Mouse (Mus musculus): Measurements from ENCODE around the gene Crnn. TPM values are rescaled to one million over a fixed set of nuclear protein-coding genes. Genes with fewer than 3 reads are reported as not detected.

Crnn gene
- total and polyA plus RNA-seq, 2 experiments from 2014 or later = 0.33 TPM; not detected in 1

- no peak for TF ChIP-seq CTCF (IDR thresholded peaks at IDR 0.05)
- no peaks in the 10 kb centered on the region for H3K4me1 ChIP-seq (ENCODE audit: insufficient read depth, low read length)
- H3K36me3 ChIP-seq (ENCODE audit: insufficient read depth, low read length) = no peaks in the 10 kb centered on the region
- H3K27me3 ChIP-seq (ENCODE audit: insufficient read depth, low read length) = no peaks in the 10 kb centered on the region
- H3K9me3 ChIP-seq (ENCODE audit: low read length) = no peaks in the 10 kb centered on the region
- WGBS = 63% methylated on average over 5 of the region's 5 CpGs
- DNase-seq (ENCODE audit: low spot score) = no peak
- no peak for ATAC-seq (ENCODE audit: low FRiP score)
- H3K4me2 ChIP-seq (ENCODE audit: low read depth, low read length, poor library complexity, severe bottlenecking) = no peak overlapping the region
- no peak overlapping the region for H3K9ac ChIP-seq (replicated peaks; ENCODE audit: low read length, poor library complexity, severe bottlenecking)
- H3K27ac ChIP-seq (ENCODE audit: low read depth, low read length) = no peak overlapping the region
- H3K4me3 ChIP-seq (ENCODE audit: low read depth, low read length) = no peak overlapping the region
Observed at GRCm38 (mm10) chr3:93129076-93129475, 15.5 kb upstream of the Crnn start.

GRCm38 (mm10) chr3:93130460-93130859 lies 14.1 kb upstream of the Crnn start:
- H3K4me1 ChIP-seq (ENCODE audit: insufficient read depth, low read length) = no peaks in the 10 kb centered on the region
- H3K4me2 ChIP-seq (ENCODE audit: low read depth, low read length, poor library complexity, severe bottlenecking) = no peak overlapping the region
- DNase-seq (ENCODE audit: low spot score) (peak; percentile 78), ATAC-seq (ENCODE audit: low FRiP score) (peak; percentile 59; the same call in 1 of the 2 replicates)
- H3K4me3 ChIP-seq (ENCODE audit: low read depth, low read length) = no peak overlapping the region
- H3K9ac ChIP-seq (replicated peaks; ENCODE audit: low read length, poor library complexity, severe bottlenecking) = no peak overlapping the region
- H3K27ac ChIP-seq (ENCODE audit: low read depth, low read length) = no peak overlapping the region
- TF ChIP-seq CTCF (IDR thresholded peaks at IDR 0.05) = peak; percentile 92
- H3K27me3 ChIP-seq (ENCODE audit: insufficient read depth, low read length) = no peaks in the 10 kb centered on the region
- no peaks in the 10 kb centered on the region for H3K9me3 ChIP-seq (ENCODE audit: low read length)
- 4% methylated on average over 3 of the region's 3 CpGs for WGBS
- H3K36me3 ChIP-seq (ENCODE audit: insufficient read depth, low read length) = no peaks in the 10 kb centered on the region

- no peak for ATAC-seq (ENCODE audit: low FRiP score)
- no peak overlapping the region for H3K4me3 ChIP-seq (ENCODE audit: low read depth, low read length)
- TF ChIP-seq CTCF (IDR thresholded peaks at IDR 0.05) = no peak
- no peaks in the 10 kb centered on the region for H3K9me3 ChIP-seq (ENCODE audit: low read length)
- 91% methylated on average over 6 of the region's 6 CpGs for WGBS
- no peak overlapping the region for H3K27ac ChIP-seq (ENCODE audit: low read depth, low read length)
- no peak overlapping the region for H3K4me2 ChIP-seq (ENCODE audit: low read depth, low read length, poor library complexity, severe bottlenecking)
- H3K4me1 ChIP-seq (ENCODE audit: insufficient read depth, low read length) = no peaks in the 10 kb centered on the region
- H3K27me3 ChIP-seq (ENCODE audit: insufficient read depth, low read length) = no peaks in the 10 kb centered on the region
- no peak for DNase-seq (ENCODE audit: low spot score)
- no peak overlapping the region for H3K9ac ChIP-seq (replicated peaks; ENCODE audit: low read length, poor library complexity, severe bottlenecking)
- no peaks in the 10 kb centered on the region for H3K36me3 ChIP-seq (ENCODE audit: insufficient read depth, low read length)
Observed at GRCm38 (mm10) chr3:93162502-93162901, 17.9 kb downstream of the Crnn start.

GRCm38 (mm10) chr3:93162996-93163592 lies 18.5 kb downstream of the Crnn start:
- DNase-seq (ENCODE audit: low spot score) (no peak), ATAC-seq (ENCODE audit: low FRiP score) (no peak)
- Histone ChIP-seq H3K4me1 (ENCODE audit: insufficient read depth, low read length) (no peaks in the 10 kb centered on the region), H3K9ac (replicated peaks; ENCODE audit: low read length, poor library complexity, severe bottlenecking) (no peak overlapping the region), H3K9me3 (ENCODE audit: low read length) (no peaks in the 10 kb centered on the region), H3K36me3 (ENCODE audit: insufficient read depth, low read length) (no peaks in the 10 kb centered on the region), H3K27ac (ENCODE audit: low read depth, low read length) (no peak overlapping the region), H3K27me3 (ENCODE audit: insufficient read depth, low read length) (no peaks in the 10 kb centered on the region), H3K4me3 (ENCODE audit: low read depth, low read length) (no peak overlapping the region), H3K4me2 (ENCODE audit: low read depth, low read length, poor library complexity, severe bottlenecking) (no peak overlapping the region)
- no peak for TF ChIP-seq CTCF (IDR thresholded peaks at IDR 0.05)
- WGBS = 71% methylated on average over 1 of the region's 1 CpGs

GRCm38 (mm10) chr3:93180856-93181255 lies 36.3 kb downstream of the Crnn start:
- H3K36me3 ChIP-seq (ENCODE audit: insufficient read depth, low read length) = no peaks in the 10 kb centered on the region
- no peaks in the 10 kb centered on the region for H3K4me1 ChIP-seq (ENCODE audit: insufficient read depth, low read length)
- H3K4me2 ChIP-seq (ENCODE audit: low read depth, low read length, poor library complexity, severe bottlenecking) = no peak overlapping the region
- 89% methylated on average over 4 of the region's 4 CpGs for WGBS
- ATAC-seq (ENCODE audit: low FRiP score) (no peak), DNase-seq (ENCODE audit: low spot score) (no peak)
- H3K4me3 ChIP-seq (ENCODE audit: low read depth, low read length) = no peak overlapping the region
- H3K9ac ChIP-seq (replicated peaks; ENCODE audit: low read length, poor library complexity, severe bottlenecking) = no peak overlapping the region
- TF ChIP-seq CTCF (IDR thresholded peaks at IDR 0.05) = no peak
- no peaks in the 10 kb centered on the region for H3K9me3 ChIP-seq (ENCODE audit: low read length)
- no peak overlapping the region for H3K27ac ChIP-seq (ENCODE audit: low read depth, low read length)
- H3K27me3 ChIP-seq (ENCODE audit: insufficient read depth, low read length) = no peaks in the 10 kb centered on the region

- H3K9ac ChIP-seq (replicated peaks; ENCODE audit: low read length, poor library complexity, severe bottlenecking) = no peak within 1 kb of the TSS
- no peaks in the 10 kb centered on the region for H3K36me3 ChIP-seq (ENCODE audit: insufficient read depth, low read length)
- H3K4me3 ChIP-seq (ENCODE audit: low read depth, low read length) = no peak within 1 kb of the TSS
- no peak for ATAC-seq (ENCODE audit: low FRiP score)
- no peak for DNase-seq (ENCODE audit: low spot score)
- H3K4me2 ChIP-seq (ENCODE audit: low read depth, low read length, poor library complexity, severe bottlenecking) = no peak within 1 kb of the TSS
- TF ChIP-seq CTCF (IDR thresholded peaks at IDR 0.05) = no peak
- H3K27ac ChIP-seq (ENCODE audit: low read depth, low read length) = no peak within 1 kb of the TSS
- H3K4me1 ChIP-seq (ENCODE audit: insufficient read depth, low read length) = no peaks in the 10 kb centered on the region
- no peaks in the 10 kb centered on the region; the same call in 1 of the 2 replicates for H3K9me3 ChIP-seq (ENCODE audit: low read length)
- WGBS = 88% methylated on average over 3 of the region's 3 CpGs
- H3K27me3 ChIP-seq (ENCODE audit: insufficient read depth, low read length) = no peaks in the 10 kb centered on the region
Observed at GRCm38 (mm10) chr3:93196978-93197377, 52.4 kb downstream of the Crnn start, which contains the start of gene Flg2. TSS of gene Flg2 (plus strand) at chr3:93197278.

Other genes with a start within 250 kb of the Crnn start
- not detected in 2 replicates for gene Lce3a, start 218.6 kb upstream of the Crnn start, total RNA-seq (2014; rRNA removed)
- not detected in 2 replicates for gene Lce3a, start 218.6 kb upstream of the Crnn start, polyA plus RNA-seq (2015; fragmentation: Nextera tagmentation; extraction: Ambion mirVana)
- not detected in 2 replicates for gene Lce3b, start 211.8 kb upstream of the Crnn start, total RNA-seq (2014; rRNA removed)
- not detected in 2 replicates for gene Lce3b, start 211.8 kb upstream of the Crnn start, polyA plus RNA-seq (2015; fragmentation: Nextera tagmentation; extraction: Ambion mirVana)
- gene Lce3c, start 200.3 kb upstream of the Crnn start, total RNA-seq (2014; rRNA removed) = not detected in 2 replicates
- gene Lce3c, start 200.3 kb upstream of the Crnn start, polyA plus RNA-seq (2015; fragmentation: Nextera tagmentation; extraction: Ambion mirVana) = not detected in 2 replicates
- gene Lce3d, start 187.4 kb upstream of the Crnn start, total RNA-seq (2014; rRNA removed) = not detected in 2 replicates
- gene Lce3d, start 187.4 kb upstream of the Crnn start, polyA plus RNA-seq (2015; fragmentation: Nextera tagmentation; extraction: Ambion mirVana) = not detected in 2 replicates
- gene Lce3e, start 177.7 kb upstream of the Crnn start, total RNA-seq (2014; rRNA removed) = not detected in 2 replicates
- gene Lce3e, start 177.7 kb upstream of the Crnn start, polyA plus RNA-seq (2015; fragmentation: Nextera tagmentation; extraction: Ambion mirVana) = not detected in 2 replicates
- gene Lce3f, start 152.6 kb upstream of the Crnn start, total RNA-seq (2014; rRNA removed) = not detected in 2 replicates
- not detected in 2 replicates for gene Lce3f, start 152.6 kb upstream of the Crnn start, polyA plus RNA-seq (2015; fragmentation: Nextera tagmentation; extraction: Ambion mirVana)
- gene Crct1, start 129.1 kb upstream of the Crnn start, total RNA-seq (2014; rRNA removed) = 1.7 and 6.4 TPM in 2 replicates
- 1.3 and 2.5 TPM in 2 replicates for gene Crct1, start 129.1 kb upstream of the Crnn start, polyA plus RNA-seq (2015; fragmentation: Nextera tagmentation; extraction: Ambion mirVana)
- gene Lce1m, start 125.7 kb upstream of the Crnn start, total RNA-seq (2014; rRNA removed) = 15.7 TPM in 1 of 2 replicates, not detected in the other
- gene Lce1m, start 125.7 kb upstream of the Crnn start, polyA plus RNA-seq (2015; fragmentation: Nextera tagmentation; extraction: Ambion mirVana) = not detected in 2 replicates
- gene Gm4858, start 76.0 kb upstream of the Crnn start, total RNA-seq (2014; rRNA removed) = not detected in 2 replicates
- not detected in 2 replicates for gene Gm4858, start 76.0 kb upstream of the Crnn start, polyA plus RNA-seq (2015; fragmentation: Nextera tagmentation; extraction: Ambion mirVana)
- gene Flg2, start 52.5 kb downstream of the Crnn start, total RNA-seq (2014; rRNA removed) = 1.4 TPM in 1 of 2 replicates, not detected in the other
- gene Flg2, start 52.5 kb downstream of the Crnn start, polyA plus RNA-seq (2015; fragmentation: Nextera tagmentation; extraction: Ambion mirVana) = not detected in 2 replicates
- 16.3 TPM in 1 of 2 replicates, not detected in the other for gene Flg, start 128.7 kb downstream of the Crnn start, total RNA-seq (2014; rRNA removed)
- not detected in 2 replicates for gene Flg, start 128.7 kb downstream of the Crnn start, polyA plus RNA-seq (2015; fragmentation: Nextera tagmentation; extraction: Ambion mirVana)
- gene Hrnr, start 175.0 kb downstream of the Crnn start, total RNA-seq (2014; rRNA removed) = 2.4 TPM in 1 of 2 replicates, not detected in the other
- gene Hrnr, start 175.0 kb downstream of the Crnn start, polyA plus RNA-seq (2015; fragmentation: Nextera tagmentation; extraction: Ambion mirVana) = not detected in 2 replicates
- gene Rptn, start 248.9 kb downstream of the Crnn start, total RNA-seq (2014; rRNA removed) = not detected in 2 replicates
- gene Rptn, start 248.9 kb downstream of the Crnn start, polyA plus RNA-seq (2015; fragmentation: Nextera tagmentation; extraction: Ambion mirVana) = not detected in 2 replicates

Measured in midbrain, postnatal 0 days (tissue).